Mouse (Mus musculus): ENCODE data around the gene Hist1h2bn.
A peak's percentile ranks its signal among the peaks of the same experiment; 100 is the strongest.
"Not testable (repeated sequence)": the region's sequence is repeated elsewhere in the genome, so short reads cannot be mapped to it uniquely, and the experiment has no call there.

Hist1h2bn gene

DNA sequence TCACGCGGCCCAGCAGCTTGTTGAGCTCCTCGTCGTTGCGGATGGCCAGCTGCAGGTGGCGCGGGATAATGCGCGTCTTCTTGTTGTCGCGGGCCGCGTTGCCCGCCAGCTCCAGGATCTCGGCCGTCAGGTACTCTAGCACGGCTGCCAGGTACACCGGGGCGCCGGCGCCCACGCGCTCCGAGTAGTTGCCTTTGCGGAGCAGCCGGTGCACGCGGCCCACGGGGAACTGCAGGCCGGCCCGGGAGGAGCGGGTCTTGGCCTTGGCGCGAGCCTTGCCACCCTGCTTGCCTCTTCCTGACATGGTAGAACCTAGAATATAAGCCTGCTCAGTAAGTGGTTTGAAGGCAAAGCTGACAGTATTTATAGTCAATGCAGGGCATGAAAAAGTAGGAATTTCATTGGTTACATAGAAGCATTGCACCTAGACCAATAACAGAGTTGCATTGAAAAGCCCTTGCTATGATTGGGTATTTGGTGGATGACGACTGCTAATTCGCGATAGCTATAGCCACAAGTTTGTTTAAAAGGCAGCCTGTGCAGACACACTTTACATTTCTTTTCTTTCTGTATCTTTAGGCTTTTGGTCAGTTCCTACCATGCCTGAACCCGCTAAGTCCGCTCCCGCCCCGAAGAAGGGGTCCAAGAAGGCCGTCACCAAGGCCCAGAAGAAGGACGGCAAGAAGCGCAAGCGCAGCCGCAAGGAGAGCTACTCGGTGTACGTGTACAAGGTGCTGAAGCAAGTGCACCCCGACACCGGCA lies at the start of gene Hist1h2bn, which contains the start of gene Hist1h2ak:
Gene Hist1h2bn, plus strand, starts transcription at position 600 of the 762 bp plus-strand sequence.
Gene Hist1h2ak, minus strand, starts transcription at position 304 of the 762 bp plus-strand sequence.
- DNase-seq (ENCODE audit: low spot score in 2 of 2), result peak; percentile 40 to 56

DNA sequence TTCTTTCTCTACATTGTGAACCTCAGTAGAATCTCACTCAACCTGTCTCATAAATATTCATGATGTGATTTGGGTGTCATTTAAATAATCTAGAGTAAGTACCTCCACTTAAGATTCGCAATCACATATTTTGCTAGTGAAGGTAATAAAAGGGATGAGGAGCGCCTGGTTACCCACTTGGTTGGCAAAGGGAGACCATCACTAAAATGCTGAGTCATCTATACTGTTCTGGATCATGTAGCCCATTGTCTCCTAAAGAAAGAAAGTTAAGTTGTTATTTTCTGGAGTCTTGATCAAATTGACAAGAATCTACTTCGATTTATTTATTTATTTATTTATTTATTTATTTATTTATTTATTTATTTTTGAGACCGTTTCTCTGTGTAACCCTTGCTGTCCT lies 47.3 kb upstream of the Hist1h2bn start:
- no peak for DNase-seq (ENCODE audit: low spot score in 2 of 2)

DNA sequence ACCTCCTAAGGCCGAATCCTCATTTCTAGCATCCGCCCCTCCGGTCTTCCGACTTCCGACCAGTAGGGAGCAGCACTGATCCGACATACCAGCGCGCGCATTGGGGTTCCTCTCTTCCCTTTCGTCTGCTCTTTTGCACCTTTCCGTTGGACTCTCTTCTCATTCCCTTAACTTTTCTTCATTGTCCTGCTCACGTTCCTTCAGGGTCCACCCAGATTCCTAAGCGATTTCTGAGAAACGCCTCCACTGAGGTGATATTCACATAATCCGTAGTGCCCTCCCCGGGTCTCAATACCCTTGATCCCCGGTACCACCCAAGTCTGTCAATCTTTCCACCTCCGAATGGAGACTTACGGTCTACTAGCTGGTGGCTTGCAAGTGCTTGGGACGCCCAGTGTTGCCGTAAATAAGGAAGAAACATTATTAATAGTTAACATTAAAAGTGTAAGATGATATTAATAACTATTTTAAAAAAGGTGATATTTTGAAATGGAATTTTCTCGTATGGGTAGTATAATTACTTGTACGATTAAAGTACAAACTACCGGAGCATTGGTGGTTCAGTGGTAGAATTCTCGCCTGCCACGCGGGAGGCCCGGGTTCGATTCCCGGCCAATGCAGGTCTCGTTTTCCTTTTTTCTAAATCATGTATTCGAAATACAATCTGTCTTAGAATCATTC lies 43.8 kb upstream of the Hist1h2bn start:
- DNase-seq (ENCODE audit: low spot score in 2 of 2), result peak; percentile 83 to 86

DNA sequence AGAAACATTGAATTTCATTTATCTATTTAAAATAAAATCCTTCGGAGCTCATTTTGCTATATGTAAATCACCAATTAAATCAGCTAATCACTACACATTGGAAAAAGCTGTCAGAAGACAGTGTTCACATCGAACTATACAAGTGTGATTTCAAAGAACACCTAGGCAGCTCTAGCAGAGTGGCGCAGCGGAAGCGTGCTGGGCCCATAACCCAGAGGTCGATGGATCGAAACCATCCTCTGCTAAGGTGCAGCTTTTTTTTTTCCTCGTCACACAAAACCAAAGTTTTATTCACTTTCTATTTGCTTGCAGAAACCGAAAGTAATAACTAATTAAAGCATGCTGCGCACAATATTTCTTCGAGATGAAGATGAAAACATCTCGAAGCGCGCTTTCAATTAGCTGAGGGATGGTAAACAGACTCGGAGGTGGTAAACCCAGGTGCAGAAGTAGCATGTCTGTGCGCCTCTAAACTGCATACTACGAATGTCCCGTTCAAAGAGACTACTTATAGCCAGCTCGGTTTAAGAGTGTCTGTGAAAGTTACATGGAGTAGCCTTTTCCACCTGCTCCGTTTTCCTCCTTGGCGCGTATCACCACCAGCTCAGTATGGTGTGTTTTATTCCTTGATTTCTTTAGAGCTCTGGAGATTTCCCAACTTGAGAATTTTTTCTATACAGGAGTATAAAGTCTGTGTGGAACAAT lies 43.0 kb upstream of the Hist1h2bn start:
- DNase-seq (ENCODE audit: low spot score in 2 of 2), result peak; percentile 76 to 88

DNA sequence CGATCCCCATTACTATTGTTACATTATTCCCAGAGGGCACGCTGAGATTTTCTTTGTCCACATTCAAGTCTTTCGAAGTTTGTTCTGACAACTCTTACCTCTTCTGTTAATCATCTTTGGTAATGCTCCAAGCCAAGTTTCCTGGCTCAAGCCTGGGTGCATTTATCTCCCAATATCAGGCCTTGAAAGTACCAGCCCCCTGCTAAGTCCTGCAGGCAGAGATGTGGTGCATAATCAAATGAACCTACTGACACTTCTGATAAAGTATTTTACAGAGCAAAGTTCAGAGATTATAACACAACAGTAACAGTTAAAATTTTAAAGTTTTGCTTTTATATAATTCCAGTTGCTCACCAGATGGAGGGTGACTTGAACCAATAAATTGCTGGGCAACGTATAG lies 42.2 kb upstream of the Hist1h2bn start:
- DNase-seq (ENCODE audit: low spot score in 2 of 2), result no peak

DNA sequence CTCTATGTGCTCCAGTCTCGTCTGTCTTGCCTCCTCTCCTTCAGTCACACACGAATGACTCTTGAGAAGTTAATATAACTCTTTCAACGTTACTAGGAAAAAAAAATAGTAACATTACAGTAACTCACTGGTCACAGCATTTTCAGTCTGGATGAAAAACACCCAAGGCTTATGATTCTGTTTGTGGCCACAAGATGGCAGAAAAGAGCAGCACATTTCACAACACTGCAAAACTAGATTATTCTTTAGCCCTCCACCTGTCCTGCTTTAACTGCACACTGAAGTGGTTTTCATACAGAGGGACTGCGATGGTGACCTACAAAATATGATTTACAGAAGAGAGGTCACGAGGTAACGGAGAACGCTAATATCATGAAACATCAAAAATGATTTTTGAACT lies 39.2 kb upstream of the Hist1h2bn start:
- peak; percentile 45 for DNase-seq (ENCODE audit: low spot score in 2 of 2)

DNA sequence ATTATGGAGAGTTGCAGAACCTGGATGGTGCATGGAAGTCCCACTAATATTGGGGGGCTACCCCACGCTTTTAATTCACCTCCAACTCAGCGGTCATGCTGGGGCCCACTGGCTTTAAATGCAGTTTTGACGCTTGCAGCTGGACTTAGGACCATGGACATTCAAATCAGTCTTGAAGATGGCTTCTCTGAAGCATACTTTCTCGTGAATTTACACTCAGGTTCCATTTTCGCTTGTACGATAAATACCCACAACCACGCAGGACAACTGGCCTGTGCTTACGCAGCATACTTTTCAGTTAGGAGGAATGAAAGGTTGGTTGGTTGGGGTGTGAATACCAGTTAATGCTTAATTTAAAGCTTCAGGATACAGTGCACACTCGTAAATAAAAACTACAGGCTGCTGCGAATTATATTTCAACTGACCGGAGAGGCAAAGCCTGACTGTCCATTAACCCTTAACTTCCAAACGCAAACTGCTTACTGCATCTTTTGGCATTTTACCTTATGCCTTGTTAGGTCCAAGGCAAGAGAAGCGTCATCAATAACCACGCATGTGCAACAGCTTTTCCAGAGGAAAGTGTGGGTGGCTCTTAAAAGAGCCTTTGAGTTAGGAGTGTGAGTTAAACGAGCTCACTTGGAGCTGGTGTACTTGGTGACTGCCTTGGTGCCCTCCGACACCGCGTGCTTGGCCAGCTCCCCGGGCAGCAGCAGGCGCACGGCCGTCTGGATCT lies 38.6 kb upstream of the Hist1h2bn start:
- no peak for DNase-seq (ENCODE audit: low spot score in 2 of 2)

DNA sequence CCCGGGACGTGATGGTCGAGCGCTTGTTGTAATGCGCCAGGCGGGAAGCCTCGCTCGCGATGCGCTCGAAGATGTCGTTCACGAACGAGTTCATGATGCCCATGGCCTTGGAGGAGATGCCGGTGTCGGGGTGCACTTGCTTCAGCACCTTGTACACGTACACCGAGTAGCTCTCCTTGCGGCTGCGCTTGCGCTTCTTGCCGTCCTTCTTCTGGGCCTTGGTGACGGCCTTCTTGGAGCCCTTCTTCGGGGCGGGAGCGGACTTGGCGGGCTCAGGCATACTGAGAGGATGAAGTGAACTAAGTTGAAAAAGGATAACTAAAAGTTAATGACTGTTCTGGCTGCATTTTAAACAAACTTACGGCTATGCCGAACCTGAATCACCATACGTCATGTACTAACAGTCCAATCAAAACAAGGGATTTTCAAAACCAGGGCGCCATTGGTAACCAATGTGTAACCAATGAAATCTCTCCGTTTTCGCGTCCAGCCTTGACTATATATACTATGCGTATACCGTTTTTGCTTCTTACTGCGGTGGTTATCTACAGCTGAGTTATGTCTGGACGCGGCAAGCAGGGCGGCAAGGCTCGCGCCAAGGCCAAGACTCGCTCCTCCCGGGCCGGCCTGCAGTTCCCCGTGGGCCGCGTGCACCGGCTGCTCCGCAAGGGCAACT lies 37.9 kb upstream of the Hist1h2bn start, which contains the start of the genes Hist1h2bl and Hist1h2ai:
Gene Hist1h2bl, minus strand, starts transcription at position 280 of the 676 bp plus-strand sequence.
Gene Hist1h2ai, plus strand, starts transcription at position 559 of the 676 bp plus-strand sequence.
- DNase-seq (ENCODE audit: low spot score in 2 of 2), result peak; percentile 57 to 79

DNA sequence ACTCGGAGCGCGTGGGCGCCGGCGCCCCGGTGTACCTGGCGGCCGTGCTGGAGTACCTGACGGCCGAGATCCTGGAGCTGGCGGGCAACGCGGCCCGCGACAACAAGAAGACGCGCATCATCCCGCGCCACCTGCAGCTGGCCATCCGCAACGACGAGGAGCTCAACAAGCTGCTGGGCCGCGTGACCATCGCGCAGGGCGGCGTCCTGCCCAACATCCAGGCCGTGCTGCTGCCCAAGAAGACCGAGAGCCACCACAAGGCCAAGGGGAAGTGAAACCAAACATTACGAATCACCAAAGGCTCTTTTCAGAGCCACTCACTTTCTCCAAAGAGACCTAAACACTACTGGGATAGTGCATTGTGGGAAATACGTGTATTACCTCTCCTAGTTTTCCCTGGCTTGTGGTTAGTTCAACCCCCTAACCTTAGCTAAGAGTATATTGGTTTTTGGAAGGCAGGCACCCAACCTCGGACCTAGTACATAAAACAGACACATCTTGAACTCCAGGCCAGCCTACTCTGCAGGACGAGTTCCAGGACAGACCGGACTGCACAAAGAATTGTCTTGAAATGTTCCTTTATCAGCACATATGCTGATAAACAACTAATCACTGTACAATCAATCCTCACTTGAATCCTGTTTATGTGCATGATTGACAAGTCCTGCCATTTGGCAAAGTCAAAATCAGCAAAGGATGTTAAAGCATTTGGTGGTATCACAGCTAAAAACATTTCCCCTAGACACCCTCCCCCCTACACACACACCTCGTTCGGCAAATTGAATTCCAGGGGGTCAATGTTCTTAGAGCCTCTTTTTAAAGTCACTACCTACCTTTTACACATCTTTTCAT lies 37.2 kb upstream of the Hist1h2bn start:
- peak in 1 of 2 experiments; percentile 8 for DNase-seq (ENCODE audit: low spot score in 2 of 2)

DNA sequence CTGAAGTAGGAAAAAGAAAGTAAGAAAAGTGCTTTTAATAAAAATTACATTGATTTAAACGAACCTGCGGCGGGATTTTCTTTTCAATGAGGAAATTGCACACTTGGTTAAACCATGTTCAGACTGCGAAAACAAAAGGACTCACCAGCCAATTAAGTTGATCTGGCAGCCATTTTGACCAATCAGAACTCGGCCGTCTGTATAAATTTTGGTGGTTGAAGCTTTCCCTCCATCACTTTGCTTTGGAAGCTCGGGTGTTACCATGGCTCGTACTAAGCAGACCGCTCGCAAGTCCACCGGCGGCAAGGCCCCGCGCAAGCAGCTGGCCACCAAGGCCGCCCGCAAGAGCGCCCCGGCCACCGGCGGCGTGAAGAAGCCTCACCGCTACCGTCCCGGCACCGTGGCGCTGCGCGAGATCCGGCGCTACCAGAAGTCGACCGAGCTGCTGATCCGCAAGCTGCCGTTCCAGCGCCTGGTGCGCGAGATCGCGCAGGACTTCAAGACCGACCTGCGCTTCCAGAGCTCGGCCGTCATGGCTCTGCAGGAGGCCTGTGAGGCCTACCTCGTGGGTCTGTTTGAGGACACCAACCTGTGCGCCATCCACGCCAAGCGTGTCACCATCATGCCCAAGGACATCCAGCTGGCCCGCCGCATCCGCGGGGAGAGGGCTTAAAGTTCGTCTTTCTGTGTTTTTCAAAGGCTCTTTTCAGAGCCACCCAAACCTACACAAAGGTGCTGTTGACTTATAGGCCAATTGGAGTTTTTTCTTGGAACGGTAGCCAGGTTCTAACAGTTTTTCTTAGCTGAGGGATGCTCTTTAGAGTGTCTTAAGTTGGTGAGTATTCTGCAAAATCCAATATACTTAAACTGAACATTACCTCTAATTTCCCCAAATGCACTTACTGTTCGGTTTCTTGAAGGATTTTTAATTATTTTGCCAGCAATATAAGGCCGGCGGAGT lies 36.2 kb upstream of the Hist1h2bn start, which contains the start of gene Hist1h3h:
Gene Hist1h3h, plus strand, starts transcription at position 263 of the 961 bp plus-strand sequence.
- peak; percentile 80 to 87 for DNase-seq (ENCODE audit: low spot score in 2 of 2)

DNA sequence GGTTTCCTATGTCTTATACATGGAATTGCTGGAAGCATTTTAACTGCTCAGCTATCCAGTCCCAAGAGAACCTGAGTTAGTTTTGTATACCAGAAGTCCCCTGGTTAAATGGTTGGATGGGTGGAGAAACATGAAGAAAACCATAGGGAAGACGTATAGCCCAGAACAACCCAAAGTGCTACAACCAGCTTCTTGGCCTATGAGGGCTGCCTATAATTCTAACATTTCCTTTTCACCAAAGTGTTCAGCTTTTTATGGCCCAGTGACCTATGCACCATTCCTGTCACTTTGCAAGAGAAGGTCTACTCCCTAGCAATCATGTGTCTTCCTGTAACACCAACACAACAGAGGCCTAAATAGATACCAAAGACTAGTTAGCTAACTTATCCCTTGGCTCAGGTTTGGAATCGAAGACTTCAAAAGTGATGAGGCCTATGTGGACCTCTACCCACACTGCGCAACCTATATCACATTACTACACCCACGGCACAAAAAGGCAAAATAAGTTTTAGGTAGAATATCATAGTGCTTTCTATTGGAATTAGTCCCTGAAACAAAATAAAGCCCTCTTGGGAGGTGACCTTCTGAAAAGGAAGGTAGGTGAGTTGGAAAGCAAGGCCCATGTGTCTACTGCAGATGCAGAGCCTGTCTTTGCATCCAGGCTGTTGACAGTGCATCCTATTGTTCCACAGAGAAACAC lies 35.4 kb upstream of the Hist1h2bn start:
- no peak for DNase-seq (ENCODE audit: low spot score in 2 of 2)

DNA sequence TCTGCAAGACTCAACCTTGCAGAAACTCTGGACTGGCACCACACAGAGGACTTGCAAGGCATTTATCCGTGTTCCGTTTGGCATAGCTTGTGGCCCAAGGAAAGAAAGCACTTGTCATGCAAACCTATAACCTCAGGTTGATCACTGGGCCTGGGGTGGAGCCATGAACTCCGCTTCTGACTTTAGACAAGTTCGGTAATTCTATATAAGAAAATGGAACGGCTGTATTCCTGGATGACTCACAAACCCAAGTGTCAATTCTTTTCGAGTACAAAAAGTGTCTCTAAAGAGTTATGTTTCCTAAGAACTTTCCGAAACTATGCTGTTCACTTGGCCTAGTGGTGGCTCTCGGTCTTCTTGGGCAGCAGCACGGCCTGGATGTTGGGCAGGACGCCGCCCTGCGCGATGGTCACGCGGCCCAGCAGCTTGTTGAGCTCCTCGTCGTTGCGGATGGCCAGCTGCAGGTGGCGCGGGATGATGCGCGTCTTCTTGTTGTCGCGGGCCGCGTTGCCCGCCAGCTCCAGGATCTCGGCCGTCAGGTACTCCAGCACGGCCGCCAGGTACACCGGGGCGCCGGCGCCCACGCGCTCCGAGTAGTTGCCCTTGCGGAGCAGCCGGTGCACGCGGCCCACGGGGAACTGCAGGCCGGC lies 32.7 kb upstream of the Hist1h2bn start:
- DNase-seq (ENCODE audit: low spot score in 2 of 2), result not testable (repeated sequence)

DNA sequence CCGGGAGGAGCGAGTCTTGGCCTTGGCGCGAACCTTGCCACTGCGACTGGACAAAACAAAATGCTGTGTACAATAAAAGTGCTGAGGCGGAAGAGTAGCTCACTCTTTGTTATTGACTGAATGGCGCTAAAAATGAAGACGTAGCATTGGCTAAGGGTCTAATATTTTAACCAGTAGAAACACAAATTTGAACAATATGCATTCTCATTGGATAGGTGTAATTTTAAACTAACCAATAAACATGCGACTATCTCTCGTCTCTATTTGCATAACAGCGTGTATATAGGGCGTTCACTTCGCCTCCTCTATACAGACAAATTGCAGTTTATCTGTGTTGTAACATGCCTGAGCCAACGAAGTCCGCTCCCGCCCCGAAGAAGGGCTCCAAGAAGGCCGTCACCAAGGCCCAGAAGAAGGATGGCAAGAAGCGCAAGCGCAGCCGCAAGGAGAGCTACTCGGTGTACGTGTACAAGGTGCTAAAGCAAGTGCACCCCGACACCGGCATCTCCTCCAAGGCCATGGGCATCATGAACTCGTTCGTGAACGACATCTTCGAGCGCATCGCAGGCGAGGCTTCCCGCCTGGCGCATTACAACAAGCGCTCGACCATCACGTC lies 32.1 kb upstream of the Hist1h2bn start, which contains the start of gene Hist1h2bm:
Gene Hist1h2bm, plus strand, starts transcription at position 288 of the 616 bp plus-strand sequence.
- peak; percentile 37 to 58 for DNase-seq (ENCODE audit: low spot score in 2 of 2)

DNA sequence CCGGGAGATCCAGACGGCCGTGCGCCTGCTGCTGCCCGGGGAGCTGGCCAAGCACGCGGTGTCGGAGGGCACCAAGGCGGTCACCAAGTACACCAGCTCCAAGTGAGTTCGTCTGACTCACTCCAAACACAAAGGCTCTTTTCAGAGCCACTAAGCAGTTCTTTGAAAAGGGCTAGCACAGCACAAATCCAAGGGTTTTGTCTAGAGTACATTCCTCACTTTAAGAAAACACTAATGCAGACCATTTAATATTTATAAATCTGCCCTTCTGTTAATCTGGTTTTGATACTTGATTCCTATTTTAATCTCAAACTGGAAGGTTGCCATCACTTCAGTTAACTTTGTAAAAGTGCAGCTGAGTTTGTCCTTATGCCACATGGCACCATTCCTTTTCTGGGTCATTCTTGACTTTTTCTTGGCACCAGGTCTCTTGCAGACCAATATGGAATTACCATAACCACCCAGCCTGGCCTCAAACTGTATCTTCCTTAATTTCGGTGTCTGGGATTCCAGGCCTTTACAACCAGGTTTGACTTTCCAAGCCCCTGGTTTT lies 31.5 kb upstream of the Hist1h2bn start:
- DNase-seq (ENCODE audit: low spot score in 2 of 2), result no peak

DNA sequence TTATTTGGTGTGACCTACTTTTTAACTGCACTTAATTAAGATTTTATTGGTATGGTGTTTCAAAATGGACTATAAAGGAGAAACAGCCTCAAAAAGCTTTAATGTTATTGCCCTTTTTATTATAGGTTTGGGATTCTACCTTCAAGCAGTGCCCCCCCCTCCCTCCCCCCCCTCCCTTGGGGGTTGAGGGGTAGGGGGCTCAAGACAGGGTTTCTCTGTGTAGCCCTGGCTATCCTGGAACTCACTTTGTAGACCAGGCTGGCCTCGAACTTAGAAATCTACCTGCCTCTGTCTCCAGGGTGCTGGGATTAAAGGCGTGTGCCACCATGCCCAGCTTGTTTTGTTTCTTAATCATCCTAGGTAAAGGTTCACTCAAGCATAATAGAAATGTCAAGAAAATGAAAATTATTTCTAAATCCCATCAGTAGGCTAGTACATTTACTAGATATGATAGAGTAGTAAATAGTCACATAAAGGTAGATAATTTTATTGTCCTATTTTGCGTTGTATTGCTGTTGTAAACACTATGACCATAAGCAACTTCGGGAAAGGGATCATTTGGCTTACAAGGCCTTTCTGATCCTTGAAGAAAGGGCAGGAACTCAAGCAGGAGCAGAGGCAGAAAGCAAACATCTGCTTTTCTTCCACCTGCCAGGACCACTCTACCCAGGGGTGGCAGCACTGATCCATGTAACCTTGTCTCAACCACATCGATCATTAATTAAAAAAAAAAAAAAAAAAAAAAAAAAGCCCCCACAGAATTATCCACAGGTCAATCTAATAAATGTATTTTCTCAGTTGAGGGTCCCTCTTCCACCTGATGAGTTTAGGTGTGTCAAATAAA lies 30.7 kb upstream of the Hist1h2bn start:
- DNase-seq (ENCODE audit: low spot score in 2 of 2), result no peak
